Mouse (Mus musculus) midbrain, embryonic 16.5 days (tissue): ENCODE data around the gene Fggy. TPM values are rescaled to one million over a fixed set of nuclear protein-coding genes. Genes with fewer than 3 reads are reported as not detected.
A peak's percentile ranks its signal among the peaks of the same experiment; 100 is the strongest.

Experiments used
- ATAC-seq: fragments of 200-750 bp; cut with Nextera tagmentation; 2 replicates; pipeline ENCODE4 v1.8.0; 2017; ENCODE audit warnings: moderate TSS enrichment
- H3K27ac ChIP-seq: fragments of 300-500 bp; sonication (generic); 2 replicates; pipeline ENCODE4 v1.5.1; 2014; ENCODE audit warnings: mild to moderate bottlenecking, low read length, mixed read lengths
- H3K27me3 ChIP-seq: fragments of 300-500 bp; sonication (generic); 2 replicates; pipeline ENCODE4 v1.6.1; 2014; ENCODE audit warnings: low read depth, low read length, mixed read lengths; ENCODE audit not compliant: control insufficient read depth, insufficient read depth
- H3K36me3 ChIP-seq: fragments of 300-500 bp; sonication (generic); 2 replicates; pipeline ENCODE4 v1.6.1; 2014; ENCODE audit warnings: mild to moderate bottlenecking, low read length, moderate library complexity, mixed read lengths; ENCODE audit not compliant: control insufficient read depth, insufficient read depth
- H3K4me1 ChIP-seq: fragments of 300-500 bp; sonication (generic); 2 replicates; pipeline ENCODE4 v1.6.1; 2014; ENCODE audit warnings: mild to moderate bottlenecking, low read length, mixed read lengths; ENCODE audit not compliant: control insufficient read depth, insufficient read depth
- H3K4me2 ChIP-seq: fragments of 300-500 bp; sonication (generic); 2 replicates; pipeline ENCODE4 v1.6.1; 2014; ENCODE audit warnings: mild to moderate bottlenecking, low read length, mixed read lengths
- H3K4me3 ChIP-seq: fragments of 300-500 bp; sonication (generic); 2 replicates; pipeline ENCODE4 v1.5.1; 2014; ENCODE audit warnings: low read depth, mild to moderate bottlenecking, low read length, moderate library complexity, mixed read lengths
- H3K9ac ChIP-seq: fragments of 300-500 bp; sonication (generic); 2 replicates; pipeline ENCODE4 v1.6.1; 2014; ENCODE audit warnings: low read depth, low read length, mixed read lengths
- H3K9me3 ChIP-seq: fragments of 300-500 bp; sonication (generic); replicated peaks from 2 replicates; pipeline ENCODE4 v1.6.1; 2014; ENCODE audit warnings: mild to moderate bottlenecking, low read length, mixed read lengths; ENCODE audit not compliant: control insufficient read depth, poor library complexity, severe bottlenecking
- WGBS: fragments of 180-500 bp; shearing (Covaris S2); extraction: QIAGEN DNeasy Blood & Tissue Kit; methylation state at CpG from one replicate; pipeline ENCODE4 v1.1.7; 2014; 5-methylcytosine and 5-hydroxymethylcytosine counted together
- polyA plus RNA-seq: library from polyadenylated mRNA; unstranded; fragments of >200 nt; fragmentation: Nextera tagmentation; extraction: Ambion mirVana; gene quantifications from 2 replicates; pipeline ENCODE4 v1.2.1, GENCODE M21; 2015

Fggy gene
- polyA plus RNA-seq, 1 experiment from 2014 or later, result 5.9 TPM

GRCm38 (mm10) chr4:95648801-95649551, 91.7 kb downstream of the Fggy start:
- no peak overlapping the region for H3K4me2 ChIP-seq
- no peak for ATAC-seq
- H3K36me3 ChIP-seq, result no peaks in the 10 kb centered on the region
- WGBS, result 83% methylated on average over 3 of the region's 3 CpGs
- H3K4me3 ChIP-seq, result no peak overlapping the region
- H3K4me1 ChIP-seq, result peaks cover 19% of the 10 kb centered on the region
- H3K9ac ChIP-seq, result no peak overlapping the region
- no peaks in the 10 kb centered on the region for H3K27me3 ChIP-seq
- no peak overlapping the region for H3K27ac ChIP-seq
- no peaks in the 10 kb centered on the region for H3K9me3 ChIP-seq

- no peak overlapping the region for H3K4me3 ChIP-seq
- no peaks in the 10 kb centered on the region for H3K36me3 ChIP-seq
- H3K27ac ChIP-seq, result no peak overlapping the region
- H3K4me2 ChIP-seq, result no peak overlapping the region
- 88% methylated on average over 3 of the region's 3 CpGs for WGBS
- peaks cover 19% of the 10 kb centered on the region for H3K4me1 ChIP-seq
- ATAC-seq, result no peak
- H3K9ac ChIP-seq, result no peak overlapping the region
- H3K27me3 ChIP-seq, result no peaks in the 10 kb centered on the region
- no peaks in the 10 kb centered on the region for H3K9me3 ChIP-seq
Measured at GRCm38 (mm10) chr4:95649552-95649905, 92.2 kb downstream of the Fggy start.

GRCm38 (mm10) chr4:95649980-95650379, 92.7 kb downstream of the Fggy start:
- Histone ChIP-seq H3K4me3 (no peak overlapping the region), H3K27ac (no peak overlapping the region), H3K4me1 (peaks cover 19% of the 10 kb centered on the region), H3K9ac (no peak overlapping the region), H3K4me2 (no peak overlapping the region), H3K9me3 (no peaks in the 10 kb centered on the region), H3K27me3 (no peaks in the 10 kb centered on the region), H3K36me3 (no peaks in the 10 kb centered on the region)
- ATAC-seq, result no peak
- whole genome bisulfite sequencing, result 78% methylated on average over 6 of the region's 6 CpGs

GRCm38 (mm10) chr4:95652044-95652443, 94.7 kb downstream of the Fggy start:
- peak overlapping the region; percentile 18; the same call in 1 of the 2 replicates for H3K9ac ChIP-seq
- ATAC-seq, result peak; percentile 78
- H3K9me3 ChIP-seq, result no peaks in the 10 kb centered on the region
- peaks cover 19% of the 10 kb centered on the region for H3K4me1 ChIP-seq
- H3K27me3 ChIP-seq, result no peaks in the 10 kb centered on the region
- H3K4me3 ChIP-seq, result no peak overlapping the region
- H3K4me2 ChIP-seq, result 0 out of 2 replicates have a peak overlapping the region, but pooled peaks have one; percentile 15
- no peaks in the 10 kb centered on the region for H3K36me3 ChIP-seq
- 29% methylated on average over 6 of the region's 6 CpGs for WGBS
- H3K27ac ChIP-seq, result peak overlapping the region; percentile 59

GRCm38 (mm10) chr4:95653296-95653912, 96.1 kb downstream of the Fggy start:
- H3K27me3 ChIP-seq, result no peaks in the 10 kb centered on the region
- no peak overlapping the region for H3K4me3 ChIP-seq
- no peak for ATAC-seq
- WGBS, result 29% methylated on average over 3 of the region's 4 CpGs
- no peak overlapping the region for H3K4me2 ChIP-seq
- peaks cover 19% of the 10 kb centered on the region for H3K4me1 ChIP-seq
- H3K9ac ChIP-seq, result no peak overlapping the region
- no peaks in the 10 kb centered on the region for H3K36me3 ChIP-seq
- no peaks in the 10 kb centered on the region for H3K9me3 ChIP-seq
- no peak overlapping the region for H3K27ac ChIP-seq

GRCm38 (mm10) chr4:95653913-95654301, 96.6 kb downstream of the Fggy start:
- no peak overlapping the region for H3K4me2 ChIP-seq
- 62% methylated on average over 4 of the region's 4 CpGs for WGBS
- H3K36me3 ChIP-seq, result no peaks in the 10 kb centered on the region
- ATAC-seq, result no peak
- peaks cover 19% of the 10 kb centered on the region for H3K4me1 ChIP-seq
- H3K9ac ChIP-seq, result no peak overlapping the region
- H3K4me3 ChIP-seq, result no peak overlapping the region
- no peak overlapping the region for H3K27ac ChIP-seq
- H3K9me3 ChIP-seq, result no peaks in the 10 kb centered on the region
- H3K27me3 ChIP-seq, result no peaks in the 10 kb centered on the region

- no peak overlapping the region for H3K4me3 ChIP-seq
- H3K4me1 ChIP-seq, result no peaks in the 10 kb centered on the region
- WGBS, result 35% methylated on average over 3 of the region's 3 CpGs
- H3K9ac ChIP-seq, result no peak overlapping the region
- no peaks in the 10 kb centered on the region for H3K36me3 ChIP-seq
- ATAC-seq, result no peak
- no peaks in the 10 kb centered on the region for H3K27me3 ChIP-seq
- no peaks in the 10 kb centered on the region for H3K9me3 ChIP-seq
- H3K27ac ChIP-seq, result no peak overlapping the region
- H3K4me2 ChIP-seq, result no peak overlapping the region
Measured at GRCm38 (mm10) chr4:95659024-95659423, 101.7 kb downstream of the Fggy start.

- no peak overlapping the region for H3K4me2 ChIP-seq
- ATAC-seq, result no peak
- no peak overlapping the region for H3K9ac ChIP-seq
- no peaks in the 10 kb centered on the region for H3K4me1 ChIP-seq
- no peaks in the 10 kb centered on the region for H3K27me3 ChIP-seq
- no peaks in the 10 kb centered on the region for H3K9me3 ChIP-seq
- H3K4me3 ChIP-seq, result no peak overlapping the region
- no peak overlapping the region for H3K27ac ChIP-seq
- WGBS, result 85% methylated on average over 4 of the region's 4 CpGs
- H3K36me3 ChIP-seq, result no peaks in the 10 kb centered on the region
Measured at GRCm38 (mm10) chr4:95663596-95663995, 106.3 kb downstream of the Fggy start.

GRCm38 (mm10) chr4:95664327-95664726, 107.0 kb downstream of the Fggy start:
- no peaks in the 10 kb centered on the region for H3K27me3 ChIP-seq
- H3K27ac ChIP-seq, result no peak overlapping the region
- no peak overlapping the region for H3K4me3 ChIP-seq
- no peak overlapping the region for H3K9ac ChIP-seq
- H3K4me2 ChIP-seq, result no peak overlapping the region
- no peaks in the 10 kb centered on the region for H3K4me1 ChIP-seq
- H3K9me3 ChIP-seq, result no peaks in the 10 kb centered on the region
- no peak for ATAC-seq
- no peaks in the 10 kb centered on the region for H3K36me3 ChIP-seq
- WGBS, result 56% methylated on average over 3 of the region's 3 CpGs
